Mouse (Mus musculus): ENCODE results near the gene Cfap57.

GRCm38 (mm10) chr4:118615412-118615811 is 5.2 kb downstream of the Cfap57 start:
- no peak for TF ChIP-seq CTCF (conservative IDR thresholded peaks at IDR 0.05; ENCODE audit: low read length)
- TF ChIP-seq POU5F1 (IDR thresholded peaks at IDR 0.05; ENCODE audit: borderline replicate concordance, low read length), result no peak
- no peak for TF ChIP-seq NANOG (IDR thresholded peaks at IDR 0.05; ENCODE audit: borderline replicate concordance, low read length)
